Mouse (Mus musculus) small intestine, adult 2 months (tissue): ENCODE measurements around the gene Prtn3. TPM values are rescaled to one million over a fixed set of nuclear protein-coding genes. Genes with fewer than 3 reads are reported as not detected.

Source experiments
- H3K27ac ChIP-seq: fragments of 200-500 bp; 2 replicates; pipeline ENCODE4 v1.5.1; 2012; ENCODE audit warnings: low read depth, low read length, control low read depth, inconsistent platforms; ENCODE audit not compliant: insufficient read depth
- H3K27me3 ChIP-seq: fragments of 200-500 bp; 2 replicates; pipeline ENCODE4 v1.6.1; 2012; ENCODE audit warnings: mild to moderate bottlenecking, moderate library complexity, low read length, inconsistent platforms; ENCODE audit not compliant: control insufficient read depth, insufficient read depth
- H3K36me3 ChIP-seq: fragments of 200-500 bp; 2 replicates; pipeline ENCODE4 v1.6.1; 2012; ENCODE audit warnings: mild to moderate bottlenecking, low read length, control low read depth, inconsistent platforms; ENCODE audit not compliant: control insufficient read depth, insufficient read depth
- H3K4me1 ChIP-seq: fragments of 200-500 bp; 2 replicates; pipeline ENCODE4 v1.6.1; 2012; ENCODE audit warnings: low read length, inconsistent platforms, mixed read lengths; ENCODE audit not compliant: control insufficient read depth, insufficient read depth, insufficient read length
- H3K4me3 ChIP-seq: fragments of 200-500 bp; 2 replicates; pipeline ENCODE4 v1.5.1; 2012; ENCODE audit warnings: low read depth, mild to moderate bottlenecking, control low read depth, inconsistent platforms, low read length, moderate library complexity
- CTCF ChIP-seq: fragments of 200-500 bp; IDR thresholded peaks from 2 replicates; pipeline ENCODE4 v1.5.1; 2012; ENCODE audit warnings: low read depth, mild to moderate bottlenecking, control low read depth, inconsistent platforms, low read length, moderate library complexity, mixed read lengths; ENCODE audit not compliant: insufficient replicate concordance, insufficient read length; ENCODE audit errors: extremely low read depth
- POLR2A ChIP-seq: fragments of 200-500 bp; IDR thresholded peaks from 2 replicates; pipeline ENCODE4 v1.6.1; 2012; ENCODE audit warnings: low read depth, mild to moderate bottlenecking, control low read depth, inconsistent platforms, low read length, moderate library complexity
- WGBS: fragments of 180-500 bp; shearing (Covaris S2); methylation state at CpG from one replicate; pipeline ENCODE4 v1.1.7; 2018; 5-methylcytosine and 5-hydroxymethylcytosine counted together
- polyA plus RNA-seq: library from polyadenylated mRNA; depleted of rRNA; stranded (reverse); fragments of >200 nt; gene quantifications from 2 replicates; pipeline ENCODE4 v1.2.3, GENCODE M21; 2012

The Prtn3 gene
- polyA plus RNA-seq, 1 experiment = 2.1 TPM

GRCm38 (mm10) chr10:79840091-79840490, 34.2 kb upstream of the Prtn3 start:
- H3K27ac ChIP-seq = peak overlapping the region; percentile 35; the same call in 1 of the 2 replicates
- TF ChIP-seq POLR2A (no peak), CTCF (no peak)
- H3K4me1 ChIP-seq = peaks cover 12% of the 10 kb centered on the region; the same call in 1 of the 2 replicates
- no peak overlapping the region for H3K4me3 ChIP-seq
- WGBS = 93% methylated on average over 3 of the region's 3 CpGs
- no peaks in the 10 kb centered on the region for H3K36me3 ChIP-seq
- H3K27me3 ChIP-seq = no peaks in the 10 kb centered on the region

GRCm38 (mm10) chr10:79840644-79841551, 33.4 kb upstream of the Prtn3 start:
- TF ChIP-seq CTCF (no peak), POLR2A (peak; percentile 38; the same call in 1 of the 2 replicates)
- Histone ChIP-seq H3K4me1 (peaks cover 12% of the 10 kb centered on the region; the same call in 1 of the 2 replicates), H3K27ac (peak overlapping the region; percentile 61), H3K36me3 (no peaks in the 10 kb centered on the region), H3K4me3 (peak overlapping the region; percentile 60), H3K27me3 (no peaks in the 10 kb centered on the region)
- WGBS = 2% methylated on average over 24 of the region's 24 CpGs

DNA sequence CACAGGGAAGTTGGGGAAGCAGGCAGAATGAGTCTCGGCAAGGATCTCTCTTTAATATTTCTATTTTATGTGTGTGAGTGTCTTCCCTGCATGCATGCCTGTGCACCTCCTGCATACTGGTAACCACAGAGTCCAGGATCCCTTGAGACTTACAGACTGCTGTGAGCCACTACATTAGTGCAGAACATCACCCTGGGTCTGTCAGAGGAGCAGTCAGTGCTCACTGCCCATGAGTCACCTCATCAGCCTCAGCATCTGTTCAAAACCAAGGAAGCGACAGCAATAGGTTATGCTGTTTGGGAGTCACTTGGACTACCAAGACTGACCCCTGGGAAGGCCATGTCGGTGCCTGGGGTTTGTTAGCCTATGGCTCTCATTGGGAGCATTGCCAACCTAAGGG, 32.0 kb upstream of the Prtn3 start:
- Histone ChIP-seq H3K27ac (no peak overlapping the region), H3K4me1 (peaks cover 12% of the 10 kb centered on the region; the same call in 1 of the 2 replicates), H3K36me3 (no peaks in the 10 kb centered on the region), H3K27me3 (no peaks in the 10 kb centered on the region), H3K4me3 (no peak overlapping the region)
- TF ChIP-seq POLR2A (no peak), CTCF (no peak)
- 79% methylated on average over 3 of the region's 3 CpGs for WGBS

DNA sequence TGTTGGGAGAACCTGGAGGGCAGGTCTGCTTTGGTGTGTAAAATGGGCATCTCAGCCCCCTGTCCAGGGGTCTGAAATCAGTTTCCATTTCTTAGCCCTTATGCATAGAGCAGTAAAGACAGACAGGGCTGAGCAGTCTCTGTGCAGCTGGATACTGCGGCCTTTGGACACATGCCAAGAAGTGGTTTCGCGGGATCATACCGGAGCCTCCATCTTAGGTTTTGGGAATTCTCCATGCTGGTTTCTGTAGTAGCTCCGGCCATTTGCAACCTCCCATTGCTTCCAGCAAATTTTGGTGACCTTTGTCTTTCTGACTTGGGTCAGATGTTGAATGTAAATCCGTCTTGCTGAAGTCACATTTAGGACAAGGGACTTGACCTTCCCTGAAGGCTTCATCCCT, 30.8 kb upstream of the Prtn3 start:
- no peak for TF ChIP-seq POLR2A
- TF ChIP-seq CTCF = no peak
- H3K27me3 ChIP-seq = no peaks in the 10 kb centered on the region
- H3K4me3 ChIP-seq = no peak overlapping the region
- 44% methylated on average over 6 of the region's 6 CpGs for WGBS
- H3K4me1 ChIP-seq = peaks cover 12% of the 10 kb centered on the region; the same call in 1 of the 2 replicates
- H3K36me3 ChIP-seq = no peaks in the 10 kb centered on the region
- no peak overlapping the region for H3K27ac ChIP-seq

- no peak overlapping the region for H3K4me3 ChIP-seq
- 82% methylated on average over 5 of the region's 5 CpGs for WGBS
- peaks cover 17% of the 10 kb centered on the region for H3K4me1 ChIP-seq
- H3K27me3 ChIP-seq = no peaks in the 10 kb centered on the region
- no peak overlapping the region for H3K27ac ChIP-seq
- no peak for TF ChIP-seq CTCF
- TF ChIP-seq POLR2A = no peak
- no peaks in the 10 kb centered on the region for H3K36me3 ChIP-seq
Measured at GRCm38 (mm10) chr10:79846553-79846952, 27.7 kb upstream of the Prtn3 start.

DNA sequence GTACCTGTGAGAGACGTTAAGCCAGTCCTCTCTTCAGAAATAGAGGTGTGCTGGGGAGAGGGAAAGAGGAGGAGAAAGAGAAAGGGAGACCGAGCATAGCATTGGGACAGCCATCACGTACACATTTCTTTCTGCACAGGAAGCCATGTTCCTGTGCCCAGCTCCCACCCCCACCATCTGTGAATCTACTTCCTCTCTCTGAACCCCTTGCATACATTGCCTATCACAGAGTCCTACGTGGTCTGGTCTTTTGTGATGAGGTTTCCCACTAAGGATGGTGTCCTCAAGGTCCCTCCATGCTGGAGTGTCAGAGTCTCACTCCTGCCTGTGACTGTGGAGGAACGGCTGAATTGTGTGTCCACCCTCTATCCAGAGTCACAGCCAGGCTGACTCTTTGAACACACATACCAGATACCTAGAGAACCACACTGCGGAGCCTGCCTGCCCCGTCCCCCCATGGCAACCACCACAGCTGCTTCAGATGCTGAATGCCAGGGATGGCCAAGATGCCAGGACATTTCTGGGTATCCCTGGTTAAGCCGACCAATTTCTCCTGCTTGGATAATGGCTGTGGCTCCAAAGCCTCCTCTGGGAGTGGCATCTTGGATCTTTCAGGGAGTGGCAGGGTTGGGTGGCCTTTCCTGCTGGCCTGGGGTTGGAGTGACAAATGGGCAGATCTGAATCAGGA, 24.2 kb upstream of the Prtn3 start:
- Histone ChIP-seq H3K4me1 (peaks cover 24% of the 10 kb centered on the region), H3K4me3 (no peak overlapping the region), H3K27ac (no peak overlapping the region), H3K27me3 (no peaks in the 10 kb centered on the region), H3K36me3 (no peaks in the 10 kb centered on the region)
- TF ChIP-seq CTCF = no peak
- no peak for TF ChIP-seq POLR2A
- WGBS = 70% methylated on average over 8 of the region's 8 CpGs

- Histone ChIP-seq H3K4me1 (peaks cover 28% of the 10 kb centered on the region), H3K4me3 (no peak overlapping the region), H3K27me3 (no peaks in the 10 kb centered on the region), H3K36me3 (peaks cover 5% of the 10 kb centered on the region; the same call in 1 of the 2 replicates), H3K27ac (peak overlapping the region; percentile 99)
- TF ChIP-seq POLR2A (no peak), CTCF (no peak)
- WGBS = 46% methylated on average over 3 of the region's 3 CpGs
Measured at GRCm38 (mm10) chr10:79851653-79852052, 22.6 kb upstream of the Prtn3 start.
